Mouse (Mus musculus) MEL (cell line): ENCODE results near the gene Ptprj. TPM values are rescaled to one million over a fixed set of nuclear protein-coding genes. Genes with fewer than 3 reads are reported as not detected.

ENCODE experiments used
- DNase-seq: peaks from one replicate; pipeline ENCODE4 v3.0.0; 2011; ENCODE audit warnings: low read depth, low spot score
- H3K27ac ChIP-seq: 2 replicates; pipeline ENCODE4 v1.5.1; 2012; ENCODE audit warnings: low read depth, mild to moderate bottlenecking, control low read depth, low read length, moderate library complexity; ENCODE audit not compliant: control insufficient read depth
- H3K27me3 ChIP-seq, 2 experiments: fragments of 150-350 bp in 1 of 2; sonication (generic) in 1 of 2; 2 replicates each; pipeline ENCODE4 v1.6.1; 2012; ENCODE audit warnings: low read length in 2 of 2, mild to moderate bottlenecking in 2 of 2, improper control_type of control experiment in 1 of 2, moderate library complexity in 1 of 2; ENCODE audit not compliant: insufficient read depth in 2 of 2, control insufficient read depth in 1 of 2
- H3K36me3 ChIP-seq, 2 experiments: 2 replicates each; pipeline ENCODE4 v1.6.1; 2012 to 2014; ENCODE audit warnings: low read length in 2 of 2, improper control_type of control experiment in 1 of 2, inconsistent platforms in 1 of 2, mild to moderate bottlenecking in 1 of 2; ENCODE audit not compliant: insufficient read depth in 2 of 2, control insufficient read depth in 1 of 2
- H3K4me1 ChIP-seq, 2 experiments: fragments of 150-350 bp in 1 of 2; sonication (generic) in 1 of 2; 2 replicates each; pipeline ENCODE4 v1.6.1; 2012; ENCODE audit warnings: low read length in 2 of 2, improper control_type of control experiment in 1 of 2, mild to moderate bottlenecking in 1 of 2; ENCODE audit not compliant: insufficient read depth in 2 of 2, control insufficient read depth in 1 of 2
- H3K4me3 ChIP-seq, 2 experiments: fragments of 150-350 bp in 1 of 2; sonication (generic) in 1 of 2; 2 replicates each; pipeline ENCODE4 v1.5.1; 2012; ENCODE audit warnings: low read depth in 2 of 2, low read length in 2 of 2, mild to moderate bottlenecking in 2 of 2, moderate library complexity in 2 of 2, control low read depth in 1 of 2, improper control_type of control experiment in 1 of 2; ENCODE audit not compliant: control insufficient read depth in 1 of 2, insufficient read depth in 1 of 2
- H3K79me2 ChIP-seq: 2 replicates; pipeline ENCODE4 v1.6.1; 2012; ENCODE audit warnings: mild to moderate bottlenecking, low read length, moderate library complexity; ENCODE audit not compliant: control insufficient read depth, poor library complexity, insufficient read depth
- H3K9ac ChIP-seq: 2 replicates; pipeline ENCODE4 v1.6.1; 2012; ENCODE audit warnings: low read depth, mild to moderate bottlenecking, control low read depth, low read length, moderate library complexity; ENCODE audit not compliant: control insufficient read depth, poor library complexity, severe bottlenecking
- H3K9me3 ChIP-seq: fragments of 150-350 bp; sonication (generic); replicated peaks from 2 replicates; pipeline ENCODE4 v1.6.1; 2012; ENCODE audit warnings: mild to moderate bottlenecking, low read length, improper control_type of control experiment, moderate library complexity; ENCODE audit not compliant: insufficient read depth
- CHD1 ChIP-seq: IDR thresholded peaks from 2 replicates; pipeline ENCODE4 v1.6.1; 2012; ENCODE audit warnings: low read depth, mild to moderate bottlenecking, inconsistent platforms, low read length, improper control_type of control experiment
- CHD2 ChIP-seq: IDR thresholded peaks from 2 replicates; pipeline ENCODE4 v1.6.1; 2011; ENCODE audit warnings: low read length, improper control_type of control experiment
- CTCF ChIP-seq, 3 experiments: IDR thresholded peaks in 2 of 3; conservative IDR thresholded peaks in 1 of 3; 2 replicates each; pipeline ENCODE4 v1.5.1; 2011 to 2012; ENCODE audit warnings: low read length in 3 of 3, low read depth in 2 of 3, mild to moderate bottlenecking in 2 of 3, improper control_type of control experiment in 1 of 3, inconsistent platforms in 1 of 3, mixed read lengths in 1 of 3, moderate library complexity in 1 of 3; ENCODE audit not compliant: control insufficient read depth in 1 of 3, insufficient read depth in 1 of 3, poor library complexity in 1 of 3, severe bottlenecking in 1 of 3
- E2F4 ChIP-seq: IDR thresholded peaks from 2 replicates; pipeline ENCODE4 v1.6.1; 2011; ENCODE audit warnings: low read depth, low read length, improper control_type of control experiment, borderline replicate concordance
- ELF1 ChIP-seq: IDR thresholded peaks from 2 replicates; pipeline ENCODE4 v1.6.1; 2014; ENCODE audit warnings: low read depth, mild to moderate bottlenecking, inconsistent platforms, low read length, improper control_type of control experiment, moderate library complexity
- EP300 ChIP-seq, 2 experiments: IDR thresholded peaks; 2 replicates each; pipeline ENCODE4 v1.6.1; 2011; ENCODE audit warnings: improper control_type of control experiment in 2 of 2, low read length in 2 of 2, low read depth in 1 of 2, mild to moderate bottlenecking in 1 of 2
- ETS1 ChIP-seq: IDR thresholded peaks from 2 replicates; pipeline ENCODE4 v1.6.1; 2012; ENCODE audit warnings: low read depth, mild to moderate bottlenecking, inconsistent platforms, low read length, improper control_type of control experiment, moderate library complexity
- GABPA ChIP-seq: IDR thresholded peaks from 2 replicates; pipeline ENCODE4 v1.6.1; 2012; ENCODE audit warnings: low read depth, mild to moderate bottlenecking, inconsistent platforms, low read length, improper control_type of control experiment, moderate library complexity
- GATA1 ChIP-seq: IDR thresholded peaks from 2 replicates; pipeline ENCODE4 v1.6.1; 2011; ENCODE audit warnings: low read depth, low read length, improper control_type of control experiment
- JUND ChIP-seq: IDR thresholded peaks from 2 replicates; pipeline ENCODE4 v1.6.1; 2011; ENCODE audit warnings: low read depth, mild to moderate bottlenecking, improper control_type of control experiment, low read length
- KAT2A ChIP-seq: conservative IDR thresholded peaks from 2 replicates; pipeline ENCODE4 v1.6.1; 2012; ENCODE audit warnings: low read depth, low read length, improper control_type of control experiment, inconsistent platforms
- MAX ChIP-seq: IDR thresholded peaks from 2 replicates; pipeline ENCODE4 v1.6.1; 2011; ENCODE audit warnings: low read length, improper control_type of control experiment
- MEF2A ChIP-seq: IDR thresholded peaks from 2 replicates; pipeline ENCODE4 v1.6.1; 2014; ENCODE audit warnings: low read depth, mild to moderate bottlenecking, inconsistent platforms, low read length, improper control_type of control experiment; ENCODE audit not compliant: poor library complexity, insufficient replicate concordance, severe bottlenecking; ENCODE audit errors: extremely low read depth
- MXI1 ChIP-seq: IDR thresholded peaks from 2 replicates; pipeline ENCODE4 v1.6.1; 2011; ENCODE audit warnings: mild to moderate bottlenecking, low read depth, low read length, improper control_type of control experiment
- MYB ChIP-seq: IDR thresholded peaks from 2 replicates; pipeline ENCODE4 v1.6.1; 2011; ENCODE audit warnings: mild to moderate bottlenecking, low read depth, low read length, improper control_type of control experiment
- POLR2A ChIP-seq, 2 experiments: IDR thresholded peaks; 2 replicates each; pipeline ENCODE4 v1.6.1; 2011 to 2012; ENCODE audit warnings: low read length in 2 of 2, mild to moderate bottlenecking in 2 of 2, control low read depth in 1 of 2, improper control_type of control experiment in 1 of 2, low read depth in 1 of 2, moderate library complexity in 1 of 2; ENCODE audit not compliant: control insufficient read depth in 1 of 2, insufficient read depth in 1 of 2, poor library complexity in 1 of 2
- POLR2AphosphoS2 ChIP-seq: IDR thresholded peaks from 2 replicates; pipeline ENCODE4 v1.6.1; 2011; ENCODE audit warnings: low read length, improper control_type of control experiment
- SMC3 ChIP-seq: IDR thresholded peaks from 2 replicates; pipeline ENCODE4 v1.6.1; 2011; ENCODE audit warnings: low read depth, low read length, improper control_type of control experiment
- TAL1 ChIP-seq: IDR thresholded peaks from 2 replicates; pipeline ENCODE4 v1.6.1; 2012; ENCODE audit warnings: mild to moderate bottlenecking, inconsistent platforms, low read length, moderate library complexity, mixed read lengths
- TBP ChIP-seq: IDR thresholded peaks from 2 replicates; pipeline ENCODE4 v1.8.0; 2011; ENCODE audit warnings: low read depth, low read length, improper control_type of control experiment
- USF1 ChIP-seq: IDR thresholded peaks from 2 replicates; pipeline ENCODE4 v1.6.1; 2014; ENCODE audit warnings: low read depth, mild to moderate bottlenecking, inconsistent platforms, low read length, improper control_type of control experiment, moderate library complexity
- USF2 ChIP-seq, 2 experiments: IDR thresholded peaks; 2 replicates each; pipeline ENCODE4 v1.6.1; 2011 to 2012; ENCODE audit warnings: improper control_type of control experiment in 2 of 2, low read length in 2 of 2, borderline replicate concordance in 1 of 2, inconsistent platforms in 1 of 2, low read depth in 1 of 2, mild to moderate bottlenecking in 1 of 2; ENCODE audit not compliant: insufficient read depth in 1 of 2
- ZC3H11A ChIP-seq: IDR thresholded peaks from 2 replicates; pipeline ENCODE4 v1.6.1; 2012; ENCODE audit warnings: low read depth, mild to moderate bottlenecking, inconsistent platforms, low read length, improper control_type of control experiment
- polyA plus RNA-seq, 2 experiments: library from polyadenylated mRNA; stranded (reverse) in 1 of 2; unstranded in 1 of 2; fragments of >175 nt in 1 of 2; fragments of >200 nt in 1 of 2; gene quantifications; 2 replicates each; pipeline versions ENCODE4 v1.2.1 to v1.2.4; 2012; ENCODE audit warnings: low replicate concordance in 2 of 2, low read depth in 1 of 2; ENCODE audit not compliant: insufficient read length in 2 of 2, insufficient read depth in 1 of 2, missing spikeins in 1 of 2
- total RNA-seq: library from RNA; depleted of rRNA; stranded (reverse); fragments of 300-350 nt; gene quantifications from 2 replicates; pipeline ENCODE4 v1.2.3, GENCODE M21; 2012

The Ptprj gene
- total and polyA plus RNA-seq, 3 experiments = 6.4 to 10.2 TPM; not detected in 1

DNA sequence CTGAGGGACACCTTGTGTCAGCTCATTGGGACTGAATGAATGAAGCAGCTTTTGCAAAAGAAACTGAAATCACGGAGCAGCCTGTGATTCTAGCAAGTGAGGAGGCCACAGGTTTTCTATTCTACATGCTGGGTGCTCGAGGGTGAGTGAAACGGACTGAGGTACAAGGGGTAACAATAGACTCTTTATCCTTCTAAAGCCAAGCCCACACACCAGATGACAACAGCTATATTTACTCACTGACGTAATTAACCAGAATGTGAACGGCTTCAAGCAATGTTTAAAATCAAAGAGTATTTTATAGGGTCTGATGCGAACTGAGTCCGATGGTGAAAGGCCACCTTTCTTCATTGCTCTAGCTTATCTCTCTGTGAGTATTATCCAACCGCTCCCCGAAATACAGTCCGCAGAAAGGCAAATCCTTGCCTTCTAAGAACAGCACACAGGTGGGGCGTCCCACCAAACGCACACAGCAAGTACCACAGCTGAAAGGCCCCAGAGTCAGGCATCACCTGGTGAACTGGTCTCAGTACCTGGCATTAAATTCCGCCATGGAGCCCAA lies 99.6 kb downstream of the Ptprj start:
- TF ChIP-seq GABPA = no peak
- no peak for TF ChIP-seq MYB
- no peak for TF ChIP-seq EP300 (IDR thresholded peaks at IDR 0.05; ENCODE audit: low read depth in 1 of 2, low read length in 2 of 2)
- no peak for TF ChIP-seq USF1
- TF ChIP-seq ELF1 = no peak
- no peak for TF ChIP-seq TAL1
- no peak for TF ChIP-seq USF2 (IDR thresholded peaks at IDR 0.05; ENCODE audit: borderline replicate concordance in 1 of 2, insufficient read depth in 1 of 2, low read depth in 1 of 2, low read length in 2 of 2)
- no peak for TF ChIP-seq GATA1
- no peak for TF ChIP-seq TBP
- TF ChIP-seq POLR2AphosphoS2 = no peak
- no peak for TF ChIP-seq KAT2A
- TF ChIP-seq ZC3H11A = no peak
- Histone ChIP-seq H3K27ac (no peak overlapping the region), H3K4me3 (no peak overlapping the region), H3K79me2 (no peaks in the 10 kb centered on the region), H3K9me3 (no peaks in the 10 kb centered on the region), H3K9ac (no peak overlapping the region), H3K27me3 (no peaks in the 10 kb centered on the region), H3K4me1 (peaks cover 3% of the 10 kb centered on the region in 2 experiments; a peak in 1 of 4 replicates), H3K36me3 (peaks cover 0 to 2% of the 10 kb centered on the region in 2 experiments; a peak in 2 of 4 replicates)
- DNase-seq = no peak

DNA sequence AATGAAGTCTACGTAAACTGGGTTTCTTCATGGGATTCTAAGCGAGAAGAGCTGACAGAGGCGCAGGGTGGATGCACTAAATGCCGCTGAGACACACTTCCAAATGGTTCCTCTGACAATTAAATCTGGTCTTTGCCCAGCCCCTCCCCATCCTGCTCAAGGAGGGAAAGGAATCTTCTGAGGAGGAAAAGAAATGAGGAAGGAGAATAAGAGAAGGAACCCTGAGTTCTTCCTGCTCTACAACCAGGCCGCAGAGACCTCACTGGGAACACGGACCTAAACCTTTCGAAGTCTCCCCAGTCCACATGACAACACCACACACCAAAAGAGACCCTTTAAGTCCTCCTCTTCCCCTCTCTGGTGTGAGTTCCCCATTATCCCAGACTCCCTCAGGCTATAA lies 101.9 kb downstream of the Ptprj start:
- H3K27me3 ChIP-seq = no peaks in the 10 kb centered on the region
- H3K4me3 ChIP-seq = no peak overlapping the region
- H3K9ac ChIP-seq = no peak overlapping the region
- peaks cover 2 to 3% of the 10 kb centered on the region in 2 experiments; a peak in 1 of 4 replicates for H3K4me1 ChIP-seq
- TF ChIP-seq MAX (no peak), JUND (no peak), POLR2A (IDR thresholded peaks at IDR 0.05; ENCODE audit: control insufficient read depth in 1 of 2, insufficient read depth in 1 of 2, low read depth in 1 of 2, low read length in 2 of 2, poor library complexity in 1 of 2) (no peak), ETS1 (no peak), GATA1 (no peak), SMC3 (no peak), CHD2 (no peak), CHD1 (no peak), TAL1 (no peak), CTCF (IDR thresholded peaks at IDR 0.05 in 2 of 3, conservative IDR thresholded peaks at IDR 0.05 in 1 of 3; ENCODE audit: control insufficient read depth in 1 of 3, insufficient read depth in 1 of 3, low read depth in 2 of 3, low read length in 3 of 3, poor library complexity in 1 of 3, severe bottlenecking in 1 of 3) (no peak), MXI1 (no peak), MEF2A (no peak), KAT2A (no peak), E2F4 (no peak)
- no peaks in the 10 kb centered on the region for H3K9me3 ChIP-seq
- no peak overlapping the region for H3K27ac ChIP-seq
- H3K79me2 ChIP-seq = no peaks in the 10 kb centered on the region
- no peak for DNase-seq
- peaks cover 0 to 6% of the 10 kb centered on the region in 2 experiments; a peak in 1 of 4 replicates for H3K36me3 ChIP-seq
